Mouse (Mus musculus) cerebellum, adult 11-12 months (tissue): Measurements from ENCODE around the gene Fxn.

Experiments
- DNase-seq: peaks from one replicate; pipeline ENCODE4 v3.0.0; 2022

Fxn gene

DNA sequence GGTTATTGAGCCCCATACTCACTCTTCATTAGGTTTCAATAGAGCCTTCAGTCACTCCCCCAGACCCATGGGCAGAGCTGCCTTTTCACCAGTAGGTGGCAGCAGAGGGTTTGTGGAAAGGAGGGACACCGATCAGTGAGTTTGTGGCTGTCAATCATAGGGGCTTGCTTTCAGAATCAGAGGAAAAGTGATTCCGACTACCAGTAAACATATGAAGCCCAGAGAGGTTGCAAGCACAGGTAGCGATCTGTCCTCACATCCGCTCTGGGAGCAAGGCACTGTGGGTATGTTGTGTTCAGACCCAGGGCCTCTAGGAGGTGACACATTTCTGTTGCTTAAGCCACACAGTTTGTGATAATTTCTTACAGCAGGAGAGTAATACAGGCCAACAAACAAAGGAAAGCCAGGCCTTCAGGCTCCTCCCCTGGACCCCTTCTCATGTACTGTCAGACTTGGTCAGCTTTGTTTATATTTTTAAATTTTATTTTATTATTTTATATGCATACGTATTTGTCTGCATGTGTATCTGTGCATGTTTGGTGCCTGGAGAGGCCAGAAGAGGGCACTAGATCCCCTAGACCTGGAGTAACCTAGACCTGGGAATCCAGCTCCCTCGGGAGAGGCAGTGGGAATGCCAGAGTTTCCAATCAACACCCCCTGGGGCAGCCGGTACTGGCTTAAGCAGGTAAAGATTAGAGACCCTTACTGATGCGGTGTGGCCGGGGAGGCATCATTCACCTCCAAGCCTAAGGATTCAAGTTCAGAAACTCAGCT is 20.8 kb upstream of the Fxn start:
- DNase-seq: peak; percentile 53

DNA sequence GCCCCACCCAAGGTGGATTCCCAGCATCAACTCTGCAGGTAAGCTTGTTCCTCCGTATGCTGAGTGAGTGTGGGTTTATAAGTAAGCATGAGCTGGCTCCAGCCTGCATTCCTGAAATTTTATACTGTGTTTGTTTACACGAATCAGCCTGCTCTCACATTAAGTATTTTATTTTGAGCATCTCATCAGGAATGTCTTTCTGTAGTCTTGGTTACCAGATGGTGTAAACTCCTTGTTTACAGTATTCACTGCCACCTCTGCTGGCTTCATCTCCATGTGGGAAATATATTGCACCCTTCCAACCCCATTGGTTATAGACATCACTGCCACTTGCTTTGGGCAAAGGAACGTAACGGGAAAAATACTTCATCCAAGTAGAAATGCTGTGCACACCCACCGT is 13.1 kb upstream of the Fxn start:
- no peak for DNase-seq

DNA sequence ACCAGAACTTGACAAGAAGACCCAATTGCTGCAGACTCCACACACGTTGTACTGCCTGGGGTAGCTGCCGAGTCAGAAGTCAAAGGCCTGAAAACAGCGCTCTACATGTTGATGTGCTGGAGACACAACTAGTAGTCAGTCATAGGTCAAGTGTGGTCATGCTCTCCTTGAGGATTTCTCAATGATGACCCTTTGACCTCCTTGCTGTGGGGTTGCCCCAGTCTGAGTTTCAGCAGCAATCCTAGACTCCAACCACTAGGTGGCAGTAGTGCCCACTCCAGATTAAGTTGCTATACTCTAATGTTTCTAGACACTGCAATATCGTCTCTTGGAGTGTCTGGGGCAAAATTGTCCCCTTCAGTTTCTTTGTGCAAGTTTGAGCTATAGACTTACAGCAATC is 3.8 kb upstream of the Fxn start:
- DNase-seq: no peak

DNA sequence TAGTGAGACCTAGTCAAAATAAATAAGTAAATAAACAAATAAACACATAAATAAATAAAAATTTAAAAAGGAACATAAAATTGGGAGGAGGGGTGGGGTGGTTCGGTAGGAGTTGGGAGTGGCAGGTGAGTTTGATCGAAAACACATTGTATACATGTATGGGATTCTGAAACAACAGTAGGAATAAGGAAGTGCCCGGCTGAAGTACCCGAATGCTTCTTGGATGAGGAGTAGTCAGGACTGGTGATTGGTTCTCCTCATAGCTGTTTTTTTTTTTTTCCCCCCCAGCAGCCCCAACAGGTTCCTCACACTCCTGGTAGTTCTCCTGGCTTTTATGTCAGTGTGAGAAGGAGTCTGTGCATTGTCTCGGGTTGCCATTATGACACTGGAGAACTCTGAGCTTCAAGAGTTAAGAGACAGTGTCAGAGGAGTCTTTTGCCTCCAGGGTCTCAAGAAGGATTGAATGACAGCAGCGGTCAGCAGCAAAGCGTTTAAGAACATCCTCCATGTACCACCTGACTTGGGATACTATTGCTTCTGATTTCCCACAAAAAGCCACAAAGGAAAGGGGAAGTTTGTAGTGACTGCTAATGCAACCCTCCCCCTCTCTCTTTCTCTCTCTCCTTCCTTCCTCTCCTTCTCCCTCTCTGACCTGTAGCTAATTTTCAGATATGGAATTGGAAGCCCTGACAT is 1.0 kb upstream of the Fxn start:
- no peak for DNase-seq

DNA sequence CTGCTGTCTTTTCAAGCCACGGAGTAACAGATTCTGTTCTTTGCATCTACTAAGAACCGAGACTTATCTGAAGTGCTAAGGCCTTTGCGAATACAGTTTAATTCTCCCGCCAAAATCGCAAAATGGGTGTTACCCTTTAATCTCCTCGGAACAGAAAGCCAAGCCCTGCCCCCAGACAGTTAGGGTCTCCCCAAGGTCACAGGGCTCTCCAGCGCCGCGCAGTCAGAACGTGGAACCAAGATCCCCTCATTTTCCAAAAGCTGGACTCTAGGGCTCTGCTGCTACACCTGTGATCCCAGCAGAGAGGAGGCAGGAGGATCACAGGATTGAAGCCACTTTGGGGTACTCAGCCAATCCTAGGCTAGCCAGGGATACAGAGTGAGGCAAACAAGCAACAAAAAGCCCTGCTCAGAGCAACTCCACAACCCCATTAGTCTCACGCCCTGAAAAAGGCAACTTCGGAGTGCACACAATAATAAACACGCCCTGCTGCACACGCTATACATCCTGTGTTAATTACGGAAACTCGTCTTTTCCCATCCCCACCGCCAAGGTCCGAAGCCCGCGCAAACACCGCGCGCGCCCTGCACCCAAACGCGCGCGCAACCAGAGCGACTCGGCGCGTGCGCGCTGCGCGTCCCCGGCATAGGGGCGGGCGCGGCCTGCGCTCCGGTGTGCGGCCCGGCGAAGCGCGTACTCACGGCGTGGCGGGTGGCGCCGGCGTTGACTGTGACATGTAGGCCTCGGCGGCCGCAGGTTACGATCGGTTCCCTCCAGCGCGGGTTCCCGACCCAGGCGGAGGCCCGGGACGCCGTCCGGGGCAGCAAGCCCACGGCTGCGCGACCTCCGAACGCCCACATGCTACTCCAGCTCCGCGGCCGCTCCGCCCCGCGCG is 452 bp downstream of the Fxn start:
- peak; percentile 87 for DNase-seq

DNA sequence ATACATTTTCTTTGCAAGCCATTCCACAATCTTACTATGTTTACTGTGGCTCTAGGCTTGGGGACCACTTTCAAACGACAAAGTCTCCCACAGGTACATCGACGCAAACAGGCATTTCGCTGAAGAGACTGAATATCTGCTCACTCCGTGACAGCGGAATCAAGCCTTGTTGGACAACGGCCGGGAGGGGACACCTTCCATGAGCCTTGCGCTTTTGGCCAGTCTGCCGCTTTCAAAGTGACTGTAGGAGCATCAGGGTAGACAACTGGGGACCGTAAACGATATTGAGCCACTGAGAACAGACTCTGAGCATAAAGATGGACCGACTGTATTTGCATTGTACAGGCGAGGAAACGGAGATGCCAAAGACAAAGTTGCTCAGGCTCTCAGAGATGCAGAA is 1.5 kb downstream of the Fxn start:
- DNase-seq: peak; percentile 28

DNA sequence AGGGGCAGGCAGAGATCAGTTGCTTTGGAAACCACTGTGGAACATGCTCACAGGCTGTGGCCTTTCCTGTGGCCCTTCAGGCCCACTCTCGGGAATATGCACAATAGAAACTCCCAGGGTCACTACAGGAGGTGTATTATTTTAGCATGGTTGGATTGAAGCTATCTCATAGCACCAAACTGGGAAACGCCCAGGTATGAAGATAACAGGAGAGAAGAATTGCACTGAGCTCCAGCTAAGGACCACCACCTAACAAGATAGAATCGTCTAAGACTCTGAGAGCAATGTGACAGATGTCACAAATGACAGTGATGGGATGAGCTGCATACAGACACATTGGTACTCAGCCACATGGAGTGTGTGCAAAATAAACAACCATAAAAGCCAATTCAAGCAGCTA is 6.1 kb downstream of the Fxn start:
- no peak for DNase-seq

DNA sequence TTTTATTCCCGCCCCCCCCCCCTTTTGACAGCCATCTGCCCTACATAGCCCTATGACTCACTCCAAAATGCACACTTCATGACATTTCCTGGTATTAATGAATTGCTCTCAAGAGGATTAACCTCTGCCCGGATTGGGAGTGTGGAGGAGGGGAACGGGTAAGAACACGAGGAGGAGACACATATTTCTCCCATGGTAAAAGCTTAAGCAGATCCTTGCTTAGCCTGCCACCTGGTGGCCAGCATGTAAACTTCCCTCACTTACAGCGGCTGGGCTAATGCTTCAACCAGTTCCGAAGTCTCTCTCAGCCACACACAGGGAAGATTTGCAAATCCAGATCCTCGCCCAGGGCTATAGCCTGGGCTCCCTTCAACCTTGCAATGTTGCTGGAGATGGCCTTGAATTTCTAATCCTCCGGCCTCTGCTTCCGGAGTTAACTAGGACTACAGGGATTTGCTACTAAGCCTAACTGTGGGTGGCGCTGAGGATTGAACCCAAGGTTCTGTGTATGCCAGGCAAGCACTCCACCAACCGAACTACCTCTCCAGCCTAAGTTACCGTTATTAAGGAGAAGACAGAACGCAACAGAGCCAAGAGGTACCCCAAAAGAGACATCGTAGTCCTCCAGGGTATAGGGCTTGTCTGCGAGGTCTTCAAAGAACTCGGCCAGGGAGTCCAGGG is 8.5 kb downstream of the Fxn start:
- peak; percentile 68 for DNase-seq

DNA sequence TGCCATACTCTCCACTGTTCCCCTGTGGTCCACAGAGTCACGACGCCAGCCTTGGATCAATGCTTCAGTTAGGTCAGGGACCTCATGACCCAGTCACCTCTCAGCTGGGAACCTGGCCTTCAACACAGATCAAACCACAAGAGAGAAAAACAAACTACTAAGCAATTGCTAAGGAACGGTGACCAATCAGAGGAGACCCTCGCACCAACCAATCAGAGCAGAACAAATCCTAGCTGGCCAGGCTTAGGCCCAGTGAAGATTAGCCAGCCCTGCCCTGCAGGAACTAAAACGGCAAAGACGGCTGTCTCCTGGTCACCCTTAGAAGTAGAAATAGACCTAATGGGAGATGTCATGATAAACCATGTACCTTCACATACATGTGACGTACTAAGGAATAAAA is 9.1 kb downstream of the Fxn start:
- no peak for DNase-seq

DNA sequence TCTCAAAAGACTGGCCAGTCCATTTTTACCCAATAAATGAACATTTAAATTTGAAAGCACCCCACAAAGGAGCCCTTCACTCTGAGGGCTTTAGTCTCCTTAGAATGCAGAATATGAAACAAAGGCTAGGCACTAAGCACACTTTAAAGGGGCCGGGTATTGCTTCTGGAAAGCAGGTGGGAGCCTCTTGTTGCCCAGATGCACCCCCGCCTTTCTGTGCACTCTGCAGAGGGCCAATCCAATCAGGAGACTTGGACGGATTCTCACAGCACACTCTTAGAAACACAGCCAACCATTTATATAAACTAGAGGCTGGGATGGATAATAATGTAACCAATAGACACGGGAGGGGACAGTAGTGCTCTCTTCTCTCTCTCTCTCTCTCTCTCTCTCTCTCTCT is 11.9 kb downstream of the Fxn start:
- no peak for DNase-seq

DNA sequence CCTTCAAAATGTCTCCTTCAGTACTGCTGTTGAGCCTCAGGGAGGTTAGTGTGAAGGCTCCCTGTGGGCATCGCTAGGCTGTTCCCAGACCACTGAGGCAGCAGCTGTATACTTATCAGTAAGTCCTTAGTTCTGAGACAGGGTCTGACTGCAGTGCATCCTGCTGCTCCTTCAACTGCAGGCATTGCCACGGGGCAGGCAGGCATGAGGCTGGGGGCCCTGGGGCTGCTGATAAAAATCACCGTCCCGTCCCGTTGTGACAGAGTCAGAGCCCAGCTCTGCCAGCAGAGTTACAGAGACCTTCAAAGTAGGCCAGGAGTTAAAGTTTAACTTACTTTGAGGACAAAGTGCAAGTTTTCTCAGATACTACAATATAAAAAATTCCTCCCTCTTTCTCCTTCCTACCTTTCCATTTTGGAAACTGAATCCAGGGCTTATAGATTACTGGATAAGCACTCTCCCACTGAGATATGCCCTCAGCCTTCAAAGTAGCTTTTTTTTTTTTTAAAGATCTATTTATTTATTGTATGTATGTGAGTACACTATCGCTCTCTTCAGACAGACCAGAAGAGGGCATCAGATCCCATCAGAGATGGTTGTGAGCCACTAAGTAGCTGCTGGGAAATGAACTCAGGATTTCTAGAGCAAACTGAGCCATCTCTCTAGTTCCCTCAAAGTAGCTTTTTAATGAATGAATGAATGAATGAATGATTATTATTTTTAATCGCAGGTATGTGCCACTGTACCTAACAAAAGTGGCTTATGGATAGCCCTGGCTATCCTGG is 14.2 kb downstream of the Fxn start:
- DNase-seq: no peak

DNA sequence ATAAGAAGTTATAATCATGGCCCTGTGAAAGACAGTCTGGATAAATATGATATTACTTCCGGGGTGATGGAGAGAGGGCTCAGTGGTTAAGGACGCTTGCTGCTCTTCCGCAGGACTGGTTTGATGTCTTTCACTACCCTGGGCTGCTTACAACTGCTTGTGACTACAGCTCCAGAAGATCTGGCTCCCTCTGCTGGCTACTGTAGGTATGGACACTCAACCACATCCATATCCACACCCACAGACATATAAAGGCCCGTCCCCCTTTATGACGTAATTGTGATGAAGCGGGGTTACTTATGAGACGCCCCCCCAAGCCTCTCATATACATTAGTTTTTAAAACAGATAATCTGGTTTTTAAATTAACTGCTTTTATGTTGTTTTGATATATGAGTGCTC is 15.4 kb downstream of the Fxn start:
- DNase-seq: peak; percentile 65

DNA sequence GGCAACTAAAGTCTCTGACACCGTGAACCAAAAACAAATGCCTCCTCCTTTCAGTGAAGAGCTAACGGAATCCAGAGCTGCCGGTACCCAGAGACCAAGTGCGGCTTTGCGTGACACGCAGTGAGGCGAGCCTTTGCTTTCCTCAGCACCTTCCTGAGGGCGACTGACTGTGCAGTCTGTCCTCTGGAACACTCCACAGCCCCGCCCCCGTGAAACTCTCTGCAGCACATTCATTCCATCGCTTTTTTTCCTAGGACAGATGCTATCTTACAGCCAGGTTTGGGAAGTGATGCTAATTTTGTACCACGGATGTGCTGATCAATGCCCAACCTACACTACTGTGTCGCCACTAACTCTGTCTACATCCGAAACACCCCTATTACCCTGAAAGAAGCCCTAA is 17.7 kb downstream of the Fxn start:
- DNase-seq: no peak

DNA sequence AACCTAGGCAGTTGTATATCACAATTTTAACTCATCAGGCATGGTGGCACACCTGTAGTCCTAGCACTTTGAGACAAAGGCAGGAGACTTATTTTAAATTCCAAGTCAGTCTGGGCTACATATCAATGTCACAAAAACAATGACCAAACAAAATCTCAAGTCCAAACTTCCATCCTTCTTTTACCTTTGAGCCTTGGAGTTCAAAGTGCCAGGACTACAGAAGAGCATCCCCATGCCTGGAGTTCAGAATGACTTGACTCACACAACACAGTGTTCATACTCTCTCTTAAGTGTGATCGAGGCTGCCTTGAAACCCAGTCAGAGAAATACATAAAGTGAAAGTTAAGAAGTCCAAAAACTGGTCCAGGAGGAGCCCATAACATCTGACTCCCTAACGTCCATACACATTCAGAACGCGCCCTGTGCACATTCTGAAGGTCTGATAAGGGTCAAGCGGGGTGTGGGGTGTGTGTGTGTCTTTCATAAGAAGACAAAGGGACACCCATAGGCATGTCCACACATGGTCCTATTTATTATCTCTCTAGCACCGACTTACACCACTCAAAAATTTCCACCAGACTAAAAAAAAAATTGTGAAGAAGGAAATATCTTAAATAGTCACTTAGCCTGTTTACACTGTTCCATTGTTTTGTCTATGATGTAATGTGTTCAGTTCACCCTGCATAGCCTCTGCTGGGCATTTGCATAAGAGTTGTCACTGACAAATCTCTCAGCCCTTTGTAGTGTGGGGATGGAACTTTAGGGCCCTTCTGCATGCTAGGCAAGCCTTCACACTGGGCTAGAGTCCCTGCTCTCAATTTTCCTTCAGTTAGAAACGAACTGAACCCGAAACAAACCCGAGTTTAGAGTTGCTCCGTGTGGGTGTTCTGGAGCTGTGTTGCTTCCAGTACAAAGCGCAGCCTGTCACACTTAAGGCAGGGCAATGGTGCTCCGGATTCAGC is 20.7 kb downstream of the Fxn start:
- DNase-seq: no peak

DNA sequence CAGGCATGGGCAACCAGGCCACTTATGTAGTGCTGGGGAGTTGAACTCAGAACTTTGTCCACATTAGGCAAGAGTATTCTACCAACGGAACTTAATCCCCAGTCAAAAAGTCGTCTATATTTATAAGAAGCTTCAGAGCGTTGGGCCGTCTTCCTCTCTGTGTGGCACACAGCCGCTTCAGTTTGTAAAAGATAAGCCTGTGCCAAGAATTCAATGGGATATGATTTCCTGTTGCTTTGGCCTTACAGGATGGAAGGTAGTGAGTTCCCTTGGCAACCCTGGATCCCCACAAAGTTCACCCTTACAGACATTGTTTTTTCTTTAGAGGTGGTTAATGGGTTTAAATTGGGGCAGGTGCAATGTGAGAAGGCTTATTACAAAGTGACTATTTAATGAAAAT is 22.0 kb downstream of the Fxn start:
- DNase-seq: no peak

DNA sequence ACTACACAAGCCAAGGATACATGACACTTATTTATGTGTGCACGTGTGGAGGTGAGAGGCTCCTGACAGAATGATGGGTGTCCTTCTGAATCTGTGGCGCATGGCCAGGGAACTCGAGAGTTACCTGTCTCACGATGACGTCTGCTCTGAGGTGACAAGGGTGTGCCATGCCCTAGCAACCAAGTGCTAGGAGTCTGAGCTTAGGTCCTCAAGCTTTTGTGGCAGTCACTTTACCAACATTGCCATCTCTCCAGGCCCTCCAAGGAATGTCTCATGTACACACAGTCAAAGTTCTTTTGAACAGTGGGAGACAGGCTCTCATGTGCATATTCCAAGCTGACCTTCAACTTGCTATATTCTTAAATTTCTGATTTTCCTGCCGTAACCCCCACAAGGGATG is 22.4 kb downstream of the Fxn start:
- no peak for DNase-seq

DNA sequence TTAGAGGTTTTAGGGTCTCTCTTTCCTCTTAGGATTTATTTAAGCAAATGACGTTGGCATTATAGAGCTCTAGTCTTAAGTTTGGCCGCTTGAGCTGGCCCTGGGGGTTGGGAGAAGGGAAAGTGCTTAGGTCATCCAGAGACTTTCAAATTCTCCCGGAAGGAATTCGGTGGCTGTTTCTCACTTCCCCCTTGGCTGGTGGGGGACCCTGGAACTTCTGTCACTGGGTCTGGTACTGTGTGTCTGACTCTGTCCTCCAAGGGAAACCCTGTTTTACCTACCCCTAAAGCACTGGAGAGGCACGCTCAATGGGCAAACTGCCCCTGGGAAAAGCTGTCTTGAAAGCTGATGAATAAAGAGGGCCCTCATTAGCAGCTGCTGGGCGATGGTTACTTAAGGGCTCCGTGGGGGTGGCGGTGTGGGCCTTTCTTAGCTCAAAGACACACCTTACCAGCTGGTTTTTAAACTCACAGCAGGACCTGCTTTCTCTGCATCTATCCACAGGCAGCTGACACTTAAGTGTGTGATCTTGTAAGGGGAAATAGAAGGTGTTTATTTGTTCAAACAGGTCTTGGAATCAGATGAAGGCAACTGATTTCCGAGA is 26.6 kb downstream of the Fxn start:
- no peak for DNase-seq

DNA sequence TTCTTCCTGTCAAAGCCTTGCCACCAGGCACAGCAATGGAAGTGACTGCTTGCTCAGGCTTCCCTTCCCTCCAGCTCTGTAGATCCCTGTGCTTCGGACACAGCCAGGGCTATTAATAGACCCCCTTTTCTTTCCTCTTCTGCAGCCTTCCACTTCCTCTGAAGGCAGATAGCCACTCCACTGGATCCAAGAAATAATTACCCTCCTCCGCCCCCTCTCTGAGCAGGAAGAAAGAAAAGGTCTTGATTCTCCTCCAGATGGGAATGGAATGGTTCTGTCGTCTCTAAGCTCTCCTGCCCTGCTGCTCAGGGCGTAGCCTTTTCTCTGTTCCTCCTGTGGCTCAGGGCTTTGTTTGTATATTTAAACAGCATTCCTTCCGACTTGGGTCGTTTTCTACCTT is 28.5 kb downstream of the Fxn start:
- no peak for DNase-seq

DNA sequence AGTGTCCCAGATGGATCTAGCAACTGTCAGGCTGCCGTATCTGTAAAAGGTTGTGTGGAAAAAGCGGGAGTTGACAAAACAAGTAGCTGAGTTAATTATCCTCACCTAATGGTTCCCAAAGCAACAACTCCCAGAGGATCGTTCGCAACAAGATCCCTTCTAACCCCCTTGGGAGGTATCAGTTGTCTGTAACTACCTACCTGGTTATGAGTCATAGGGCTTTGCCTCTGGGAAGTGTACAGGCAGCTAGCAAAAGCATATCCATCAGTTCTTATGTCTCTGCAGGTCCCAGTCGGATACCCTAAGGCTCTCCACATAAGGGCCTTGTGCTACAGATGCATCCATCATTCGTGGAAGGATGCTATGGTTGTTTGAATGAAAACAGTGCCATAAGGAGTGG is 37.1 kb downstream of the Fxn start:
- DNase-seq: no peak

DNA sequence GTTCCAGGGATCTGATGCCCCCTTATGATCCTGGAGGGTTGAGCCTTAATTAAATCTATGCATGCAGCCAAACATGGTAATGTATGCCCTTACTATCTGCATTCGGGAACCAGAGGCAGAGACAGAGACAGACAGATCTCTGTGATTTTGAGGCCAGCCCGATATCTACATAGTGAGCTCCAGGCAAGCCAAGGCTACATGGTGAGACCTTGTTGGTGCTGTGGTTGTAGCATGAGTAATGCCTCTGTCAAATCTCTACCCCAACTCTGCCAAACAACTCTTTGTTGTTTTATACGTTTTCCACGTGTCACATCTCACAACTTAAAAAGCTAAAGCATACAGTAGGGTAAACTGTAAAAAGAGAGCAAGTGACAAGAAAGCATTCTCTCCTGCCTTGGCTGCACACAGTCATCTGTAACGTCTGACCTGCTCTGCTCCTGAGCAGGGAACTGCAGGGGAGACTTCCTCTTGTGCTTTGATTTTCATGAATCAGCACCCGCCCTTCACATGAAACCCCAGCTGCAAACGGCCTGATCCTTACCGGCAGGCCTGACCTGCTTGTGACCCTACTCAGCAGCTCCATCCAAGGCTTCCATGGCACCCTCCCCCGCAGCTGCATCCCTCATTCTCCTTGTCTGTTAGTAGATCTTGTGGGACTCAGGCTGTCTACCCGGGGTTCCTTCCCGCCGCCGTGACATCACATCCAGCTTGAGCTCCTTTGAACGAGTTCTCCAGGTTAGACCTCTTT is 38.4 kb downstream of the Fxn start:
- no peak for DNase-seq
